Mouse (Mus musculus) embryonic facial prominence, embryonic 14.5 days (tissue): ENCODE results near the gene Mypop. TPM values are rescaled to one million over a fixed set of nuclear protein-coding genes. Genes with fewer than 3 reads are reported as not detected.

Experiments
- ATAC-seq: fragments of 200-750 bp; cut with Nextera tagmentation; 2 replicates; pipeline ENCODE4 v1.8.0; 2017; ENCODE audit warnings: low read depth, moderate number of reproducible peaks, moderate TSS enrichment
- DNase-seq: peaks from one replicate; pipeline ENCODE4 v3.0.0-alpha.2; 2015; ENCODE audit warnings: low spot score
- H3K27ac ChIP-seq: fragments of 300-500 bp; sonication (generic); replicated peaks from 2 replicates; pipeline ENCODE4 v1.5.1; 2014; ENCODE audit warnings: low read depth, mild to moderate bottlenecking, low read length, moderate library complexity
- H3K27me3 ChIP-seq: fragments of 300-500 bp; sonication (generic); replicated peaks from 2 replicates; pipeline ENCODE4 v1.6.1; 2014; ENCODE audit warnings: low read length; ENCODE audit not compliant: control insufficient read depth, insufficient read depth
- H3K36me3 ChIP-seq: fragments of 300-500 bp; sonication (generic); 2 replicates; pipeline ENCODE4 v1.6.1; 2014; ENCODE audit warnings: low read length, mixed read lengths; ENCODE audit not compliant: control insufficient read depth, insufficient read depth
- H3K4me1 ChIP-seq: fragments of 300-500 bp; sonication (generic); 2 replicates; pipeline ENCODE4 v1.6.1; 2014; ENCODE audit warnings: antibody characterized with exemption, low read length; ENCODE audit not compliant: control insufficient read depth, insufficient read depth
- H3K4me2 ChIP-seq: fragments of 300-500 bp; sonication (generic); 2 replicates; pipeline ENCODE4 v1.6.1; 2014; ENCODE audit warnings: low read depth, mild to moderate bottlenecking, low read length, moderate library complexity, mixed read lengths
- H3K4me3 ChIP-seq: fragments of 300-500 bp; sonication (generic); 2 replicates; pipeline ENCODE4 v1.5.1; 2014; ENCODE audit warnings: low read depth, mild to moderate bottlenecking, low read length
- H3K9ac ChIP-seq: fragments of 300-500 bp; sonication (generic); 2 replicates; pipeline ENCODE4 v1.6.1; 2014; ENCODE audit warnings: low read depth, mild to moderate bottlenecking, low read length, moderate library complexity, mixed read lengths
- H3K9me3 ChIP-seq: fragments of 300-500 bp; sonication (generic); 2 replicates; pipeline ENCODE4 v1.6.1; 2016; ENCODE audit warnings: low read length; ENCODE audit not compliant: control insufficient read depth
- WGBS: fragments of 180-500 bp; shearing (Covaris S2); extraction: QIAGEN DNeasy Blood & Tissue Kit; methylation state at CpG from one replicate; pipeline ENCODE4 v1.1.7; 2014; 5-methylcytosine and 5-hydroxymethylcytosine counted together
- polyA plus RNA-seq: library from polyadenylated mRNA; unstranded; fragments of >200 nt; fragmentation: Nextera tagmentation; extraction: Ambion mirVana; gene quantifications from 2 replicates; pipeline ENCODE4 v1.2.1, GENCODE M21; 2014

Mypop gene
- polyA plus RNA-seq, 1 experiment from 2014 or later, result 4.0 TPM

GRCm38 (mm10) chr7:18993036-18993435 lies 2.0 kb downstream of the Mypop start:
- Histone ChIP-seq H3K4me1 (no peaks in the 10 kb centered on the region), H3K9me3 (no peaks in the 10 kb centered on the region), H3K9ac (no peak overlapping the region), H3K36me3 (peaks cover 9% of the 10 kb centered on the region; the same call in 1 of the 2 replicates), H3K4me2 (peak overlapping the region; percentile 83), H3K4me3 (peak overlapping the region; percentile 57; the same call in 1 of the 2 replicates), H3K27ac (no peak overlapping the region), H3K27me3 (peaks cover 16% of the 10 kb centered on the region)
- WGBS, result 93% methylated on average over 5 of the region's 5 CpGs
- ATAC-seq (no peak), DNase-seq (no peak)

- 34% methylated on average over 9 of the region's 9 CpGs for WGBS
- peaks cover 9% of the 10 kb centered on the region; the same call in 1 of the 2 replicates for H3K36me3 ChIP-seq
- H3K4me2 ChIP-seq, result no peak overlapping the region
- DNase-seq, result no peak
- 0 out of 2 replicates have a peak overlapping the region, but pooled peaks have one; percentile 10 for H3K9ac ChIP-seq
- H3K4me1 ChIP-seq, result no peaks in the 10 kb centered on the region; the same call in 1 of the 2 replicates
- H3K27ac ChIP-seq, result no peak overlapping the region
- ATAC-seq, result no peak
- no peaks in the 10 kb centered on the region for H3K27me3 ChIP-seq
- H3K9me3 ChIP-seq, result no peaks in the 10 kb centered on the region
- no peak overlapping the region for H3K4me3 ChIP-seq
Observed at GRCm38 (mm10) chr7:18998835-18999234, 7.8 kb downstream of the Mypop start.

- peak overlapping the region; percentile 52 for H3K4me2 ChIP-seq
- no peaks in the 10 kb centered on the region for H3K27me3 ChIP-seq
- peak overlapping the region; percentile 55 for H3K9ac ChIP-seq
- no peaks in the 10 kb centered on the region for H3K9me3 ChIP-seq
- H3K27ac ChIP-seq, result no peak overlapping the region; the same call in 1 of the 2 replicates
- H3K4me3 ChIP-seq, result peak overlapping the region; percentile 37
- DNase-seq (no peak), ATAC-seq (no peak)
- H3K36me3 ChIP-seq, result peaks cover 12% of the 10 kb centered on the region
- peaks cover 7% of the 10 kb centered on the region for H3K4me1 ChIP-seq
- WGBS, result 68% methylated on average over 8 of the region's 10 CpGs
Observed at GRCm38 (mm10) chr7:19000421-19000820, 9.4 kb downstream of the Mypop start.

- Histone ChIP-seq H3K27me3 (no peaks in the 10 kb centered on the region), H3K36me3 (peaks cover 21% of the 10 kb centered on the region), H3K9ac (peak overlapping the region; percentile 55), H3K4me3 (peak overlapping the region; percentile 37), H3K27ac (peak overlapping the region; percentile 82; the same call in 1 of the 2 replicates), H3K4me1 (peaks cover 16% of the 10 kb centered on the region), H3K4me2 (peak overlapping the region; percentile 52), H3K9me3 (no peaks in the 10 kb centered on the region)
- peak; percentile 72 for DNase-seq
- ATAC-seq, result no peak
- WGBS, result 44% methylated on average over 18 of the region's 18 CpGs
Observed at GRCm38 (mm10) chr7:19001066-19001806, 10.2 kb downstream of the Mypop start.

GRCm38 (mm10) chr7:19001807-19002085 lies 10.7 kb downstream of the Mypop start:
- WGBS, result 73% methylated on average over 3 of the region's 3 CpGs
- Histone ChIP-seq H3K4me3 (no peak overlapping the region), H3K36me3 (peaks cover 19% of the 10 kb centered on the region), H3K4me1 (peaks cover 17% of the 10 kb centered on the region), H3K27ac (peak overlapping the region; percentile 82), H3K4me2 (no peak overlapping the region), H3K9me3 (no peaks in the 10 kb centered on the region), H3K9ac (no peak overlapping the region), H3K27me3 (no peaks in the 10 kb centered on the region)
- no peak for DNase-seq
- ATAC-seq, result no peak

- 25% methylated on average over 4 of the region's 4 CpGs for WGBS
- H3K27me3 ChIP-seq, result no peaks in the 10 kb centered on the region
- ATAC-seq (no peak), DNase-seq (no peak)
- H3K27ac ChIP-seq, result peak overlapping the region; percentile 82
- peak overlapping the region; percentile 93 for H3K4me2 ChIP-seq
- H3K9ac ChIP-seq, result peak overlapping the region; percentile 72
- H3K36me3 ChIP-seq, result peaks cover 23% of the 10 kb centered on the region
- H3K4me1 ChIP-seq, result peaks cover 17% of the 10 kb centered on the region
- H3K9me3 ChIP-seq, result no peaks in the 10 kb centered on the region
- H3K4me3 ChIP-seq, result peak overlapping the region; percentile 36
Observed at GRCm38 (mm10) chr7:19002115-19002514, 11.1 kb downstream of the Mypop start.

- WGBS, result 1% methylated on average over 17 of the region's 17 CpGs
- Histone ChIP-seq H3K4me1 (peaks cover 17% of the 10 kb centered on the region), H3K4me2 (peak overlapping the region; percentile 93), H3K36me3 (peaks cover 31% of the 10 kb centered on the region), H3K27ac (peak overlapping the region; percentile 82), H3K9ac (peak overlapping the region; percentile 72), H3K4me3 (peak overlapping the region; percentile 36), H3K27me3 (no peaks in the 10 kb centered on the region), H3K9me3 (no peaks in the 10 kb centered on the region)
- peak; percentile 97 for DNase-seq
- ATAC-seq, result peak; percentile 70
Observed at GRCm38 (mm10) chr7:19002848-19003498, 11.9 kb downstream of the Mypop start.

GRCm38 (mm10) chr7:19003902-19004630 lies 13.0 kb downstream of the Mypop start, which contains the start of gene Irf2bp1:
Irf2bp1 (plus strand) TSS chr7:19004044.
- Histone ChIP-seq H3K9ac (peak within 1 kb of the TSS; percentile 93), H3K4me2 (peak within 1 kb of the TSS; percentile 93), H3K4me3 (peak within 1 kb of the TSS; percentile 90), H3K9me3 (no peaks in the 10 kb centered on the region), H3K36me3 (peaks cover 32% of the 10 kb centered on the region), H3K27me3 (no peaks in the 10 kb centered on the region), H3K4me1 (peaks cover 17% of the 10 kb centered on the region), H3K27ac (peak within 1 kb of the TSS; percentile 97)
- ATAC-seq (peak; percentile 79), DNase-seq (peak; percentile 98)
- 0% methylated on average over 48 of the region's 90 CpGs for WGBS
